8 mouse cellular contexts compared by ENCODE assay signal in genomic region chr13:52155588-52156086, GRCm38 (mm10).
DNase-seq lines count a peak whose midpoint lies in the region; ATAC-seq and TF ChIP-seq lines count a peak whose summit lies in the region.

No protein-coding gene starts in this region.

- no peaks in the 10 kb centered on the region for H3K27me3 ChIP-seq in forebrain, embryonic 14.5 days (replicated peaks; ENCODE audit: control insufficient read depth, insufficient read depth, low read length)
- no peaks in the 10 kb centered on the region for H3K27me3 ChIP-seq in forebrain, embryonic 13.5 days
- H3K27me3 ChIP-seq in spleen, adult 2 months (ENCODE audit: control insufficient read depth, insufficient read depth, low read length), result no peaks in the 10 kb centered on the region
- H3K27me3 ChIP-seq in lung, embryonic 16.5 days (ENCODE audit: control insufficient read depth, insufficient read depth, low read depth, low read length), result no peaks in the 10 kb centered on the region

- peaks cover 20% of the 10 kb centered on the region for H3K4me1 ChIP-seq in forebrain, embryonic 14.5 days (ENCODE audit: control insufficient read depth, insufficient read depth, low read length)
- peaks cover 24% of the 10 kb centered on the region for H3K4me1 ChIP-seq in forebrain, embryonic 13.5 days
- H3K4me1 ChIP-seq in spleen, adult 2 months (ENCODE audit: control insufficient read depth, insufficient read depth, insufficient read length), result peaks cover 31% of the 10 kb centered on the region
- peaks cover 43% of the 10 kb centered on the region for H3K4me1 ChIP-seq in lung, embryonic 16.5 days (replicated peaks; ENCODE audit: control insufficient read depth, insufficient read depth, low read length)

- H3K36me3 ChIP-seq in forebrain, embryonic 14.5 days (ENCODE audit: control insufficient read depth, insufficient read depth, low read length), result no peaks in the 10 kb centered on the region
- no peaks in the 10 kb centered on the region for H3K36me3 ChIP-seq in forebrain, embryonic 13.5 days (ENCODE audit: poor library complexity, severe bottlenecking)
- H3K36me3 ChIP-seq in spleen, adult 2 months (ENCODE audit: control insufficient read depth, insufficient read depth, low read length), result no peaks in the 10 kb centered on the region
- no peaks in the 10 kb centered on the region for H3K36me3 ChIP-seq in lung, embryonic 16.5 days (ENCODE audit: control insufficient read depth, insufficient read depth, low read length)

- no peak overlapping the region for H3K4me3 ChIP-seq in forebrain, embryonic 14.5 days (ENCODE audit: low read depth, low read length)
- H3K4me3 ChIP-seq in forebrain, embryonic 13.5 days, result no peak overlapping the region
- H3K4me3 ChIP-seq in spleen, adult 2 months (ENCODE audit: extremely low read depth, insufficient read depth, insufficient read length), result peak overlapping the region; percentile 5; the same call in 1 of the 2 replicates
- no peak overlapping the region for H3K4me3 ChIP-seq in lung, embryonic 16.5 days (ENCODE audit: low read length)

- ATAC-seq in forebrain, embryonic 14.5 days, result 0 out of 2 replicates have a peak, but pooled peaks have one; percentile 21
- no peak for ATAC-seq in forebrain, embryonic 13.5 days
- ATAC-seq in lung, embryonic 16.5 days (ENCODE audit: low read depth), result peak; percentile 37

- no peak overlapping the region for H3K4me2 ChIP-seq in forebrain, embryonic 14.5 days (ENCODE audit: low read length)
- no peak overlapping the region for H3K4me2 ChIP-seq in forebrain, embryonic 13.5 days
- H3K4me2 ChIP-seq in lung, embryonic 16.5 days (ENCODE audit: low read depth, low read length), result peak overlapping the region; percentile 26

- no peak overlapping the region for H3K27ac ChIP-seq in forebrain, embryonic 14.5 days (ENCODE audit: low read depth, low read length)
- H3K27ac ChIP-seq in forebrain, embryonic 13.5 days, result no peak overlapping the region
- peak overlapping the region; percentile 58; the same call in 1 of the 2 replicates for H3K27ac ChIP-seq in spleen, adult 2 months (ENCODE audit: insufficient read depth, low read length)
- peak overlapping the region; percentile 41 for H3K27ac ChIP-seq in lung, embryonic 16.5 days (ENCODE audit: low read length)

- no peaks in the 10 kb centered on the region for H3K9me3 ChIP-seq in forebrain, embryonic 14.5 days (replicated peaks; ENCODE audit: control insufficient read depth, low read length)
- no peaks in the 10 kb centered on the region for H3K9me3 ChIP-seq in forebrain, embryonic 13.5 days (replicated peaks)
- no peaks in the 10 kb centered on the region for H3K9me3 ChIP-seq in lung, embryonic 16.5 days (ENCODE audit: control insufficient read depth, low read length)

- WGBS in forebrain, embryonic 14.5 days, result 79% methylated on average over 8 of the region's 8 CpGs
- 79% methylated on average over 8 of the region's 8 CpGs for WGBS in forebrain, embryonic 13.5 days
- WGBS in spleen, adult 2 months, result 7% methylated on average over 8 of the region's 8 CpGs
- 9% methylated on average over 8 of the region's 8 CpGs for WGBS in lung, embryonic 16.5 days

- H3K9ac ChIP-seq in forebrain, embryonic 14.5 days (ENCODE audit: low read length), result no peak overlapping the region
- H3K9ac ChIP-seq in forebrain, embryonic 13.5 days, result no peak overlapping the region
- H3K9ac ChIP-seq in lung, embryonic 16.5 days (ENCODE audit: low read length), result no peak overlapping the region

- no peak for TF ChIP-seq POLR2A in spleen, adult 2 months (IDR thresholded peaks at IDR 0.05; ENCODE audit: low read depth, low read length)

- no peak for TF ChIP-seq CTCF in spleen, adult 2 months (IDR thresholded peaks at IDR 0.05; ENCODE audit: extremely low read depth, insufficient read depth, insufficient read length, insufficient replicate concordance)

- no peak for DNase-seq in forebrain, embryonic 14.5 days (ENCODE audit: low spot score)
- peak; percentile 14 to 23 for DNase-seq in spleen, adult 2 months (ENCODE audit: low read depth in 1 of 2, low spot score in 2 of 2)
- no peak for DNase-seq in spleen, postnatal 14 days (ENCODE audit: low spot score in 2 of 2)
- DNase-seq in ovary, postnatal 36 days (ENCODE audit: low spot score), result no peak
- DNase-seq in left cerebral cortex, adult 18-20 months (ENCODE audit: low spot score in 2 of 2), result no peak
- no peak for DNase-seq in thymus, postnatal 36 days

Comparison
In these comparisons a context has a peak if more than half of its experiments do, and no peak if none do; other contexts are left out.
1. DNase-seq: peak in spleen, adult 2 months (2 of 2); none in forebrain, embryonic 14.5 days (single experiment), spleen, postnatal 14 days (0 of 2), ovary, postnatal 36 days (single experiment), left cerebral cortex, adult 18-20 months (0 of 2) and thymus, postnatal 36 days (0 of 2).
2. H3K27ac ChIP-seq: peak in spleen, adult 2 months (single experiment) and lung, embryonic 16.5 days (single experiment); none in forebrain, embryonic 14.5 days (single experiment) and forebrain, embryonic 13.5 days (single experiment).